Mouse (Mus musculus) stomach, embryonic 14.5 days (tissue): ENCODE measurements at regions not wholly inside any gene's neighbourhood (a gene's known extent, or its start where the extent isn't known, plus 50 kb on each side); places are given as distances from the start of the nearest gene placed in this dataset.

Experiments used
- ATAC-seq: fragments of 200-750 bp; cut with Nextera tagmentation; 2 replicates; pipeline ENCODE4 v1.8.0; 2017; ENCODE audit warnings: low read depth, moderate TSS enrichment; ENCODE audit not compliant: insufficient number of reproducible peaks, insufficient read depth, low FRiP score
- H3K27ac ChIP-seq: fragments of 300-500 bp; sonication (generic); 2 replicates; pipeline ENCODE4 v1.5.1; 2014; ENCODE audit warnings: mild to moderate bottlenecking, low read length, moderate library complexity, mixed read lengths
- H3K27me3 ChIP-seq: fragments of 300-500 bp; sonication (generic); 2 replicates; pipeline ENCODE4 v1.6.1; 2014; ENCODE audit warnings: low read length, control low read depth, mixed read lengths; ENCODE audit not compliant: control insufficient read depth, insufficient read depth
- H3K36me3 ChIP-seq: fragments of 300-500 bp; sonication (generic); 2 replicates; pipeline ENCODE4 v1.6.1; 2014; ENCODE audit warnings: mild to moderate bottlenecking, control low read depth, low read length, moderate library complexity, mixed read lengths; ENCODE audit not compliant: control insufficient read depth, insufficient read depth
- H3K4me1 ChIP-seq: fragments of 300-500 bp; sonication (generic); 2 replicates; pipeline ENCODE4 v1.6.1; 2014; ENCODE audit warnings: low read length, control low read depth, mixed read lengths; ENCODE audit not compliant: control insufficient read depth, insufficient read depth
- H3K4me2 ChIP-seq: fragments of 300-500 bp; sonication (generic); replicated peaks from 2 replicates; pipeline ENCODE4 v1.6.1; 2014; ENCODE audit warnings: low read depth, low read length, control low read depth
- H3K4me3 ChIP-seq: fragments of 300-500 bp; sonication (generic); 2 replicates; pipeline ENCODE4 v1.5.1; 2014; ENCODE audit warnings: low read depth, low read length, control low read depth
- H3K9ac ChIP-seq: fragments of 300-500 bp; sonication (generic); replicated peaks from 2 replicates; pipeline ENCODE4 v1.6.1; 2014; ENCODE audit warnings: low read depth, mild to moderate bottlenecking, control low read depth, low read length, moderate library complexity, mixed read lengths
- H3K9me3 ChIP-seq: fragments of 300-500 bp; sonication (generic); 2 replicates; pipeline ENCODE4 v1.6.1; 2016; ENCODE audit warnings: low read depth, low read length, control low read depth; ENCODE audit not compliant: control insufficient read depth
- WGBS: fragments of 180-500 bp; shearing (Covaris S2); extraction: QIAGEN DNeasy Blood & Tissue Kit; methylation state at CpG from one replicate; pipeline ENCODE4 v1.1.7; 2014; 5-methylcytosine and 5-hydroxymethylcytosine counted together

DNA sequence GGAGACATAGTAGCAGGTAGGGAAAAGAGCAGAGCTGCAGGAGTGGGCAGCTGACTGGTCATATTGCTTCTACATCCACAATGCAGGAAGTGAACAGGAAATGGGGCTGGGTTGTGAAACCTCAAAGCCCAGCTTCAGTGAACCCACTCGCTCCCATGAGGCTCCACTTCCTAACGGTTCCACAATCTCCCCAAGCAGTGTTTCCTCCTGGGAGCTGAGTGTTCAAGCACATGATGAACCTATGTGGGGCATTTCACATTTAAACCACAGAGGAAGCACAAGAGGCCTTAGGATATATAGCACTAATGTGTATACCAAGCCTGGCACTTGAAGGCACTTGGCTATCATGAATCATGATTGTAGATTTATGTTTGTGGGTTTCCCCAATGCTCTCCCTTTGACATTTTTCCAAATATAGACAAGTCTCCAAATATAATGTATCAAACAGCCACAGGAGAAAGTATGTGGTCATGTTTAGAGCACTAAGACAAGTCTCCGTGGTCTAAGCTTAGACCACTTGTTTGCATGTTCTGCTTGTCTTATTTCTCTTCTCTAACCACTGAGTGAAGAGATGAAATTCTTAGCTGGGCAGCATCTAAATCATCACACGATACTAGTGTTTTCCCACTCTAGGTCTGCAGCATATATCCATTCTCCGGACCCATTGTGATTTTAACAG, 734.5 kb upstream of the Lrrc6 start:
- 77% methylated on average over 5 of the region's 5 CpGs for WGBS
- Histone ChIP-seq H3K27ac (no peak overlapping the region), H3K36me3 (no peaks in the 10 kb centered on the region), H3K9me3 (no peaks in the 10 kb centered on the region), H3K4me2 (no peak overlapping the region), H3K9ac (no peak overlapping the region), H3K4me3 (no peak overlapping the region), H3K4me1 (no peaks in the 10 kb centered on the region), H3K27me3 (no peaks in the 10 kb centered on the region)
- ATAC-seq, result no peak

DNA sequence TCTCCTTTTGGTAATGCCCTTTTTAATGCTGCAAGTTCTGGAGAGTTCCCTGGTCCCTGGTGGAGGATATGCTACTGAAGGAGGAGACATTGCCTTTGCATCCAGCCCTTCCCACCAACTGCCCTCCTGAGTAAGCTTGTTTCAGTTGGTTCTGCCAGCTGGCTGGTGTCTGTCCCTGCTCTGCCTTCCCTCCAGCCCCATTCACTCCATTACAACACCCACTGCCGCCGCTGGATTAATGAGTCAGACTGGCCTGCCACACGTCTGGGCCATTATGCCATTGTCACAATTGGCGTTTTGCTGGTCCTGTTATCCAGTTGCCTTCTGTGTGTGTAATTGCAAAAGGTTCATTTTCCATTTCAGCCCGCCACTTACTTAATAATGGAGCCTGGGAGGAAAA, 728.6 kb upstream of the Lrrc6 start:
- H3K27me3 ChIP-seq, result no peaks in the 10 kb centered on the region
- 68% methylated on average over 5 of the region's 5 CpGs for WGBS
- peaks cover 5% of the 10 kb centered on the region; the same call in 1 of the 2 replicates for H3K4me1 ChIP-seq
- no peak overlapping the region for H3K27ac ChIP-seq
- H3K4me3 ChIP-seq, result no peak overlapping the region
- no peaks in the 10 kb centered on the region for H3K36me3 ChIP-seq
- ATAC-seq, result no peak
- no peak overlapping the region for H3K4me2 ChIP-seq
- no peak overlapping the region for H3K9ac ChIP-seq
- no peaks in the 10 kb centered on the region for H3K9me3 ChIP-seq

DNA sequence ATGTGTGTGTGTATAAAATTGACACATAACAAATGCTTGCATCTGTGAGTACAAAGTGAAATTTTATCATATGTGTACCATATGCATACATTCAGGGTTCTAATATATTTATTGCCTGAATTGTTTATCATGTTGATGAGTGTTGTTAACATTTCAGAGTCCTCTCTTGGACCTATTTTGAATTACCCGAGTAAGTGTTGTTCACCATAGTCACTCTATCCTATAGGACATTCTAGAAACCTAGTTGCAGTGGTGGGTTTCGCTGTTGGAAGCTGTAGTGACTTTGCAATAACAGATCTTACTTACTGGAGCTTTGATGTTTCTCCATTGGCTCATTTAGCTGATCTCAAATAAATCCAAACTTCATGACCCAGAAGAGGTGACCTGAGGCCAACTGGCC, 727.9 kb upstream of the Lrrc6 start:
- Histone ChIP-seq H3K4me3 (no peak overlapping the region), H3K4me2 (no peak overlapping the region), H3K36me3 (no peaks in the 10 kb centered on the region), H3K4me1 (peaks cover 5% of the 10 kb centered on the region; the same call in 1 of the 2 replicates), H3K27me3 (no peaks in the 10 kb centered on the region), H3K9ac (no peak overlapping the region), H3K9me3 (no peaks in the 10 kb centered on the region), H3K27ac (no peak overlapping the region)
- 77% methylated on average over 2 of the region's 2 CpGs for WGBS
- no peak for ATAC-seq

DNA sequence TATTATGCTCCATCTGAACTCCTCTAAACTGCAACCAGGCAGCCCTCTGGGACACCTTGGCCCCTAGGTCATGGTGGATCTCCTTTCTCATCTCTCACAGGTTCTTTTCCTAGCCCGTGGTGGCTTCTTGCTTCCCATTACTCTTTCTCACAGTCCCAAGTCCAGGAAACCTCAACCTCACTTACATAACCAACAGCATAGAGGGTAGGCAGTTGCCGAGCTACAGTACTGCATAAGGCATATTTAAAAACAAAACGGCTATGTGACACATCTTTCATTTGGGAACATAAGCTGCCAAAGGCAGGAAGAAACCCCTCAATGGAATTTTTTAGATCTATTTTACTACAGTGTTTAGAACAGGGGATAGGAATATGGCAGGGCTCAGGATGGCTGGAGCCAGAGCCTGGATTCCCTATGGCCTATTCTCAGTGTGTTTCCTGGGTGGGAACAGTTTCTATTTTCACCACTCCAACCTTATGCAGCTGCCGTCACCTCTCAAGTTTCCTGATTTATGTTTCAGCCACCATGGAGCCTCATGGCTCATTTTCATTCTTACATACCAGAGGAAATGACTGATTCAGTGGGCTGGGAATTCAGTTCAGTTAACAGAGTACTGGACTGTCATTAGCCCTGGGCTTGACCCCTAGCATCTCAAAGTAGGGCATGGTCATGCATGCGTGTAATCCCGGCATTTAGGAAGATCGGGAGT, 726.9 kb upstream of the Lrrc6 start:
- Histone ChIP-seq H3K4me2 (no peak overlapping the region), H3K9me3 (no peaks in the 10 kb centered on the region), H3K9ac (no peak overlapping the region), H3K36me3 (no peaks in the 10 kb centered on the region), H3K27me3 (no peaks in the 10 kb centered on the region), H3K4me1 (peaks cover 5% of the 10 kb centered on the region; the same call in 1 of the 2 replicates), H3K4me3 (no peak overlapping the region), H3K27ac (no peak overlapping the region)
- no peak for ATAC-seq
- 57% methylated on average over 7 of the region's 7 CpGs for WGBS

DNA sequence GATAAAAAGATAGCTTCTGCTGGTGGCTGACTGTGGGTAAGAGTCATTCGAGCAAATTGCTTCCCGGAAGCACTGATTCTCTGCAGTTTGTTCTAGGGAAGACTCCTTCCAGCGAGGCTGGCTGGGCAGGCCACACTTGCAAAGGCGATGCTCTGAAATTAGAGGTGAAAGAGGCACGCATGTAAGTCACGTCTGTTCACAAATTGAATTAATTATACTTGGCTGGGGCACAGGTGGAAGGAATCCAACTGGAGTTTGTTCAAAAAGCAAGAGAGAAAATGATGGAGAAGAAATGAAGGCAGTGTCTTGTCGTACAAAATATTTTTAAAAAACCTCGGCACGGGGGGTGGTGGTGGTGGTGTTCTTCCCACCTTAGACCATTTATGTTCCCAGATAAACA, 726.2 kb upstream of the Lrrc6 start:
- H3K36me3 ChIP-seq, result no peaks in the 10 kb centered on the region
- no peak overlapping the region for H3K4me3 ChIP-seq
- 74% methylated on average over 9 of the region's 9 CpGs for WGBS
- peaks cover 5% of the 10 kb centered on the region; the same call in 1 of the 2 replicates for H3K4me1 ChIP-seq
- no peak overlapping the region for H3K27ac ChIP-seq
- H3K9me3 ChIP-seq, result no peaks in the 10 kb centered on the region
- no peaks in the 10 kb centered on the region for H3K27me3 ChIP-seq
- no peak overlapping the region for H3K4me2 ChIP-seq
- no peak for ATAC-seq
- H3K9ac ChIP-seq, result no peak overlapping the region
